ENCODE assay signal across 26 mouse cellular contexts in the genomic region with DNA sequence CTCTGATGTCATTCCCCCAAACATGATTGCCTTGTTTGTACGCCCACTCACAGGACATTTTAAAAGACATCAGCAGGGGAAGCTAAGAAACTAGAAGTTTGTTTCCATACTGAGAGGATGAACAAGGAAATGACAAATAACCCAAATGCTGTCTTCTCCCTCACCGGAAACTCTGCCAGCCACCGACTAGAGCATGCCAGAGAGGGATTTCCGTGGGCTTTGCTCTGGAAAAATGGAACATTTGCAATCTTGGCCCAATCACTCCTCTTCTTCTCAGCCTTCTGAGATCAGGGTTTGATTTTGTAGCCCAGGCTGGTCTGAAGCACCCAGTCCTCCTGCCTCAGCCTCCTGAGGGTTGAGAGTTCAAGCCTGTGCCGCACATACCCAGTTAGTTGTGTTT.
A peak's percentile ranks its signal among the peaks of the same experiment; 100 is the strongest.
DNase-seq lines count a peak whose midpoint lies in the region; ATAC-seq lines count a peak whose summit lies in the region.
"Had no signal": no experiment of that assay in that cellular context is flagged by ENCODE, and none has a peak within 500 bp of the region (broad histone marks: within the 10 kb centered on the region; RNA-seq: fewer than 3 reads in every experiment).

No protein-coding gene starts in this region.

- H3K4me1 ChIP-seq in heart, embryonic 11.5 days (ENCODE audit: control insufficient read depth, insufficient read depth, low read length) = no peaks in the 10 kb centered on the region
- H3K4me1 ChIP-seq in limb, embryonic 10.5 days = peaks cover 26% of the 10 kb centered on the region
- H3K4me1 ChIP-seq: heart, embryonic 12.5 days; heart, embryonic 15.5 days; intestine, embryonic 15.5 days had no signal

- intact Hi-C loops in left cerebral cortex, postnatal 14 days (cut with DNase I) = no loop called here

- H3K9ac ChIP-seq in heart, embryonic 11.5 days (ENCODE audit: low read depth, low read length) = no peak overlapping the region
- H3K9ac ChIP-seq: heart, embryonic 12.5 days; heart, embryonic 15.5 days; hindbrain, embryonic 13.5 days; intestine, embryonic 15.5 days had no signal

- no peak overlapping the region for H3K4me3 ChIP-seq in heart, embryonic 11.5 days (ENCODE audit: low read depth, low read length)
- no peak overlapping the region for H3K4me3 ChIP-seq in limb, embryonic 10.5 days
- H3K4me3 ChIP-seq: forebrain, embryonic 10.5 days; gastrocnemius, adult 2 months; heart, embryonic 12.5 days; heart, embryonic 15.5 days; hindbrain, embryonic 10.5 days; hindbrain, embryonic 13.5 days; intestine, embryonic 15.5 days had no signal

- 87% methylated on average over 5 of the region's 5 CpGs for WGBS in heart, embryonic 11.5 days (ENCODE audit: insufficient replicate concordance)
- WGBS in limb, embryonic 10.5 days = 95% methylated on average over 5 of the region's 5 CpGs

- no peaks in the 10 kb centered on the region for H3K9me3 ChIP-seq in heart, embryonic 11.5 days (replicated peaks; ENCODE audit: control insufficient read depth, low read length)
- no peaks in the 10 kb centered on the region for H3K9me3 ChIP-seq in limb, embryonic 10.5 days (replicated peaks)
- H3K9me3 ChIP-seq: heart, embryonic 15.5 days; hindbrain, embryonic 10.5 days; hindbrain, embryonic 13.5 days; intestine, embryonic 15.5 days had no signal

- no peak overlapping the region for H3K27ac ChIP-seq in heart, embryonic 11.5 days (ENCODE audit: low read depth, low read length)
- peak overlapping the region; percentile 82; the same call in 1 of the 2 replicates for H3K27ac ChIP-seq in limb, embryonic 10.5 days
- H3K27ac ChIP-seq: gastrocnemius, adult 2 months; heart, embryonic 15.5 days; hindbrain, embryonic 13.5 days; intestine, embryonic 15.5 days had no signal

- peak; percentile 67 for DNase-seq in heart, adult 11 months
- peak; percentile 18 to 33 for DNase-seq in left cerebral cortex, adult 18-20 months (ENCODE audit: low spot score in 2 of 2)
- DNase-seq in left cerebral cortex, postnatal 14 days (ENCODE audit: low spot score in 2 of 2) = no peak
- no peak for DNase-seq in limb, embryonic 10.5 days (ENCODE audit: low spot score)
- DNase-seq in MN1 (ENCODE audit: low spot score) = no peak
- DNase-seq: adrenal gland, adult 8-10 months; adrenal gland, postnatal 25 days; cerebellum, adult 18-20 months; cerebellum, adult 9-10 months; cerebellum, postnatal 14 days; gastrocnemius, adult 2 months; gastrocnemius, postnatal 14 days; heart, adult 18-20 months; heart, postnatal 10 days; heart, postnatal 36 days had no signal

- no peaks in the 10 kb centered on the region for H3K27me3 ChIP-seq in heart, embryonic 11.5 days (ENCODE audit: control insufficient read depth, insufficient read depth, low read length)
- H3K27me3 ChIP-seq in limb, embryonic 10.5 days (ENCODE audit: low read depth, poor library complexity, severe bottlenecking) = no peaks in the 10 kb centered on the region
- H3K27me3 ChIP-seq: heart, embryonic 12.5 days; heart, embryonic 15.5 days; hindbrain, embryonic 13.5 days; intestine, embryonic 15.5 days had no signal

- H3K36me3 ChIP-seq in heart, embryonic 11.5 days (ENCODE audit: control insufficient read depth, insufficient read depth, low read length) = no peaks in the 10 kb centered on the region
- no peaks in the 10 kb centered on the region for H3K36me3 ChIP-seq in limb, embryonic 10.5 days
- H3K36me3 ChIP-seq: forebrain, embryonic 10.5 days; heart, embryonic 12.5 days; heart, embryonic 15.5 days; hindbrain, embryonic 10.5 days; hindbrain, embryonic 13.5 days; intestine, embryonic 15.5 days had no signal

- ATAC-seq in heart, embryonic 11.5 days (replicated peaks; ENCODE audit: insufficient number of reproducible peaks, low FRiP score, low TSS enrichment) = no peak
- ATAC-seq: activated CD4-positive, CD25-positive, alpha-beta regulatory T cell, adult 4 months; CD4-positive, CD25-positive, alpha-beta regulatory T cell, adult 4 months; forebrain, embryonic 14.5 days; hindbrain, embryonic 16.5 days; intestine, embryonic 15.5 days had no signal

- H3K4me2 ChIP-seq in heart, embryonic 11.5 days = no peak overlapping the region
- H3K4me2 ChIP-seq: heart, embryonic 12.5 days; heart, embryonic 15.5 days; hindbrain, embryonic 13.5 days; intestine, embryonic 15.5 days had no signal

Comparison
In these comparisons a context has a peak if more than half of its experiments do, and no peak if none do; other contexts are left out.
1. DNase-seq: peak in heart, adult 11 months (single experiment) and left cerebral cortex, adult 18-20 months (2 of 2); none in left cerebral cortex, postnatal 14 days (0 of 2), limb, embryonic 10.5 days (single experiment) and MN1 (single experiment).